Mouse (Mus musculus): ENCODE data around the gene Cul3.

DNA sequence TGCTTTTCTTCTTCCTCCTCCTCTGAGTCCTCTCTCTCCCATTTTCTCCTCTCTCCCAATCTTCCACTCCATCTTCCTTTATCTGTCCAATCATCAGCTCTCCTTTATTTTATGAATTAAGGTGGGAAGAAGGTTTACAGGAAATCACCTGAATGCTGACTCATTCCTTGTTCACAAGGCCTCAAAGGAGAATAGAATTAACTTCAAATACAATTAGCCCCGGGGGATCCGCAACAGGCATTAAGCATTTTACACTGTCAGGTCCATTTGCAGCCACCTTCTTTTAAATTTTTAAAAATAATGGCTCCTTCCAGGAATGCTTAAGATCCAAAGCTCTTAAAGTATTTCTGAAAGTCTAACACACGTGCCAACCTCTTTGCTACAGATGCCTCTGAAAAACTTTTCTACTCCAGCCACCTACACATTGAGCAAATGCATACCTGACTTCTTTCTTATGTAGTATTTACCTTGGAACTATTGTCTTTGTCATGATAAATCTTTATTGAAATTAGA, 24.7 kb downstream of the Cul3 start:
- TF ChIP-seq CTCF (IDR thresholded peaks at IDR 0.05; ENCODE audit: low read depth) (no peak), EP300 (IDR thresholded peaks at IDR 0.05; ENCODE audit: low read depth) (no peak)
